In genomic region chr4:33390660-33391059, GRCm38 (mm10) we compare ENCODE assay signal across 12 mouse cellular contexts.
DNase-seq lines count a peak whose midpoint lies in the region; ATAC-seq and TF ChIP-seq lines count a peak whose summit lies in the region.
"Had no signal": no experiment of that assay in that cellular context is flagged by ENCODE, and none has a peak within 500 bp of the region (broad histone marks: within the 10 kb centered on the region; RNA-seq: fewer than 3 reads in every experiment).

No protein-coding gene starts in this region.

- no peak for TF ChIP-seq EP300 in stomach, postnatal 0 days (optimal IDR thresholded peaks at IDR 0.05)

- no peaks in the 10 kb centered on the region for H3K27me3 ChIP-seq in embryonic facial prominence, embryonic 14.5 days (replicated peaks; ENCODE audit: control insufficient read depth, insufficient read depth, low read length)
- H3K27me3 ChIP-seq in stomach, postnatal 0 days (ENCODE audit: control insufficient read depth, insufficient read depth, low read length): no peaks in the 10 kb centered on the region
- H3K27me3 ChIP-seq: intestine, embryonic 15.5 days; Patski had no signal

- H3K9ac ChIP-seq in embryonic facial prominence, embryonic 14.5 days (ENCODE audit: low read depth, low read length): no peak overlapping the region
- H3K9ac ChIP-seq in stomach, postnatal 0 days (ENCODE audit: low read length): no peak overlapping the region
- H3K9ac ChIP-seq: intestine, embryonic 15.5 days had no signal

- H3K27ac ChIP-seq in embryonic facial prominence, embryonic 14.5 days (replicated peaks; ENCODE audit: low read depth, low read length): no peak overlapping the region
- no peak overlapping the region for H3K27ac ChIP-seq in stomach, postnatal 0 days (replicated peaks)
- H3K27ac ChIP-seq: intestine, embryonic 15.5 days had no signal

- H3K36me3 ChIP-seq in embryonic facial prominence, embryonic 14.5 days (ENCODE audit: control insufficient read depth, insufficient read depth, low read length): no peaks in the 10 kb centered on the region
- H3K36me3 ChIP-seq in stomach, postnatal 0 days (ENCODE audit: control insufficient read depth, insufficient read depth, low read length): no peaks in the 10 kb centered on the region
- H3K36me3 ChIP-seq: intestine, embryonic 15.5 days had no signal

- no peaks in the 10 kb centered on the region for H3K4me1 ChIP-seq in embryonic facial prominence, embryonic 14.5 days (ENCODE audit: control insufficient read depth, insufficient read depth, low read length)
- no peaks in the 10 kb centered on the region for H3K4me1 ChIP-seq in stomach, postnatal 0 days (replicated peaks; ENCODE audit: control insufficient read depth, insufficient read depth)
- H3K4me1 ChIP-seq: intestine, embryonic 15.5 days had no signal

- no peak for ATAC-seq in embryonic facial prominence, embryonic 14.5 days (ENCODE audit: low read depth)
- no peak for ATAC-seq in stomach, postnatal 0 days (ENCODE audit: low FRiP score, low TSS enrichment)
- ATAC-seq: intestine, embryonic 15.5 days; Patski had no signal

- no peak for TF ChIP-seq CTCF in stomach, postnatal 0 days (IDR thresholded peaks at IDR 0.05; ENCODE audit: low read depth)

- H3K4me3 ChIP-seq in embryonic facial prominence, embryonic 14.5 days (ENCODE audit: low read depth, low read length): no peak overlapping the region
- no peak overlapping the region for H3K4me3 ChIP-seq in stomach, postnatal 0 days (ENCODE audit: low read depth, low read length)
- H3K4me3 ChIP-seq: intestine, embryonic 15.5 days had no signal

- DNase-seq in left cerebral cortex, postnatal 4 days: peak; percentile 15
- DNase-seq in left cerebral cortex, adult 11 months (ENCODE audit: low spot score): no peak
- DNase-seq in T-cell, adult 2 months (ENCODE audit: low spot score): peak; percentile 28
- DNase-seq in embryonic facial prominence, embryonic 14.5 days (ENCODE audit: low spot score): peak; percentile 10
- DNase-seq in layer of hippocampus, postnatal 36 days: peak; percentile 14 to 16
- DNase-seq in stomach, postnatal 0 days (ENCODE audit: low spot score): no peak
- no peak for DNase-seq in natural killer cell, adult 2 months (ENCODE audit: low spot score in 2 of 2)
- no peak for DNase-seq in ovary, postnatal 14 days (ENCODE audit: low spot score)
- DNase-seq: cerebellum, adult 18-20 months; lung, adult 18-20 months had no signal

- intact Hi-C loops in left cerebral cortex, postnatal 4 days (cut with DNase I): loop anchor here (10.0 kb wide), 2 partner anchors 194 to 1164 kb away; partner anchors contain the start of gene Akirin2

- H3K9me3 ChIP-seq in embryonic facial prominence, embryonic 14.5 days (ENCODE audit: control insufficient read depth, low read length): no peaks in the 10 kb centered on the region
- no peaks in the 10 kb centered on the region for H3K9me3 ChIP-seq in stomach, postnatal 0 days (ENCODE audit: control insufficient read depth, low read length)
- H3K9me3 ChIP-seq: intestine, embryonic 15.5 days had no signal

- H3K4me2 ChIP-seq in embryonic facial prominence, embryonic 14.5 days (ENCODE audit: low read depth, low read length): no peak overlapping the region
- H3K4me2 ChIP-seq in stomach, postnatal 0 days (replicated peaks; ENCODE audit: low read depth): no peak overlapping the region
- H3K4me2 ChIP-seq: intestine, embryonic 15.5 days had no signal

Comparison
In these comparisons a context has a peak if more than half of its experiments do, and no peak if none do; other contexts are left out.
1. DNase-seq: peak in left cerebral cortex, postnatal 4 days (single experiment), T-cell, adult 2 months (single experiment), embryonic facial prominence, embryonic 14.5 days (single experiment) and layer of hippocampus, postnatal 36 days (2 of 2); none in left cerebral cortex, adult 11 months (single experiment), stomach, postnatal 0 days (single experiment), natural killer cell, adult 2 months (0 of 2) and ovary, postnatal 14 days (single experiment).